Mouse (Mus musculus): ENCODE measurements around the gene Gm5475. TPM values are rescaled to one million over a fixed set of nuclear protein-coding genes. Genes with fewer than 3 reads are reported as not detected.

The Gm5475 gene
- polyA plus RNA-seq, 1 experiment from 2014 or later: not detected

- H3K9me3 ChIP-seq: no peaks in the 10 kb centered on the region
Observed at GRCm38 (mm10) chr15:100417854-100418450, 4.0 kb upstream of the Gm5475 start.

GRCm38 (mm10) chr15:100419311-100419710 lies 2.6 kb upstream of the Gm5475 start:
- Histone ChIP-seq H3K4me1 (peaks cover 48% of the 10 kb centered on the region), H3K36me3 (replicated peaks) (peaks cover 3% of the 10 kb centered on the region; the same call in 1 of the 2 replicates), H3K27ac (replicated peaks) (peak overlapping the region; percentile 30; the same call in 1 of the 2 replicates), H3K4me3 (no peak overlapping the region), H3K27me3 (replicated peaks; ENCODE audit: low read depth, poor library complexity, severe bottlenecking) (peaks cover 11% of the 10 kb centered on the region), H3K9me3 (no peaks in the 10 kb centered on the region)
- WGBS: 76% methylated on average over 8 of the region's 8 CpGs
- DNase-seq (ENCODE audit: low spot score): no peak

More at GRCm38 (mm10) chr15:100417854-100418450, 4.0 kb upstream of the Gm5475 start:
- 87% methylated on average over 9 of the region's 9 CpGs for WGBS
- Histone ChIP-seq H3K27ac (replicated peaks) (peak overlapping the region; percentile 19; the same call in 1 of the 2 replicates), H3K4me1 (peaks cover 47% of the 10 kb centered on the region), H3K36me3 (replicated peaks) (peaks cover 3% of the 10 kb centered on the region; the same call in 1 of the 2 replicates), H3K27me3 (replicated peaks; ENCODE audit: low read depth, poor library complexity, severe bottlenecking) (no peaks in the 10 kb centered on the region), H3K4me3 (no peak overlapping the region)
- DNase-seq (ENCODE audit: low spot score): no peak

- H3K27ac ChIP-seq (replicated peaks): peak overlapping the region; percentile 30; the same call in 1 of the 2 replicates
- H3K9me3 ChIP-seq: no peaks in the 10 kb centered on the region
- no peak overlapping the region; the same call in 1 of the 2 replicates for H3K4me3 ChIP-seq
- 70% methylated on average over 9 of the region's 9 CpGs for WGBS
- peaks cover 53% of the 10 kb centered on the region for H3K4me1 ChIP-seq
- peaks cover 19% of the 10 kb centered on the region for H3K27me3 ChIP-seq (replicated peaks; ENCODE audit: low read depth, poor library complexity, severe bottlenecking)
- peaks cover 3% of the 10 kb centered on the region; the same call in 1 of the 2 replicates for H3K36me3 ChIP-seq (replicated peaks)
- no peak for DNase-seq (ENCODE audit: low spot score)
Observed at GRCm38 (mm10) chr15:100419901-100420745, 1.8 kb upstream of the Gm5475 start.

GRCm38 (mm10) chr15:100421059-100421757 lies 739 bp upstream of the Gm5475 start:
- H3K36me3 ChIP-seq (replicated peaks): no peaks in the 10 kb centered on the region; the same call in 1 of the 2 replicates
- no peaks in the 10 kb centered on the region for H3K9me3 ChIP-seq
- H3K27me3 ChIP-seq (replicated peaks; ENCODE audit: low read depth, poor library complexity, severe bottlenecking): peaks cover 30% of the 10 kb centered on the region
- H3K4me3 ChIP-seq: peak overlapping the region; percentile 91
- peaks cover 53% of the 10 kb centered on the region for H3K4me1 ChIP-seq
- 51% methylated on average over 8 of the region's 8 CpGs for WGBS
- DNase-seq (ENCODE audit: low spot score): no peak
- no peak overlapping the region for H3K27ac ChIP-seq (replicated peaks)

GRCm38 (mm10) chr15:100422476-100422875 lies 529 bp downstream of the Gm5475 start:
- no peaks in the 10 kb centered on the region for H3K9me3 ChIP-seq
- no peaks in the 10 kb centered on the region; the same call in 1 of the 2 replicates for H3K36me3 ChIP-seq (replicated peaks)
- under 1% methylated on average over 44 of the region's 44 CpGs for WGBS
- peak overlapping the region; percentile 91 for H3K4me3 ChIP-seq
- peaks cover 53% of the 10 kb centered on the region for H3K4me1 ChIP-seq
- H3K27me3 ChIP-seq (replicated peaks; ENCODE audit: low read depth, poor library complexity, severe bottlenecking): peaks cover 37% of the 10 kb centered on the region
- peak overlapping the region; percentile 90 for H3K27ac ChIP-seq (replicated peaks)
- DNase-seq (ENCODE audit: low spot score): no peak

GRCm38 (mm10) chr15:100422899-100423860 lies 1.2 kb downstream of the Gm5475 start:
- Histone ChIP-seq H3K4me1 (peaks cover 51% of the 10 kb centered on the region), H3K4me3 (peak overlapping the region; percentile 91), H3K27ac (replicated peaks) (peak overlapping the region; percentile 90), H3K27me3 (replicated peaks; ENCODE audit: low read depth, poor library complexity, severe bottlenecking) (peaks cover 37% of the 10 kb centered on the region), H3K36me3 (replicated peaks) (no peaks in the 10 kb centered on the region), H3K9me3 (no peaks in the 10 kb centered on the region)
- 1% methylated on average over 65 of the region's 65 CpGs for WGBS
- peak; percentile 98 for DNase-seq (ENCODE audit: low spot score)

GRCm38 (mm10) chr15:100423916-100424315 lies 2.0 kb downstream of the Gm5475 start:
- Histone ChIP-seq H3K36me3 (replicated peaks) (no peaks in the 10 kb centered on the region), H3K27ac (replicated peaks) (0 out of 2 replicates have a peak overlapping the region, but pooled peaks have one; percentile 35)
- WGBS: 3% methylated on average over 14 of the region's 14 CpGs

GRCm38 (mm10) chr15:100424396-100425122 lies 2.6 kb downstream of the Gm5475 start, which contains the start of gene Slc11a2:
TSS of gene Slc11a2 (minus strand) at chr15:100425072.
- H3K27me3 ChIP-seq (replicated peaks; ENCODE audit: low read depth, poor library complexity, severe bottlenecking): peaks cover 37% of the 10 kb centered on the region
- 19% methylated on average over 17 of the region's 17 CpGs for WGBS
- peak within 1 kb of the TSS; percentile 91 for H3K4me3 ChIP-seq
- H3K36me3 ChIP-seq (replicated peaks): no peaks in the 10 kb centered on the region
- 0 out of 2 replicates have a peak within 1 kb of the TSS, but pooled peaks have one; percentile 35 for H3K27ac ChIP-seq (replicated peaks)
- no peaks in the 10 kb centered on the region for H3K9me3 ChIP-seq
- DNase-seq (ENCODE audit: low spot score): peak; percentile 35
- H3K4me1 ChIP-seq: peaks cover 44% of the 10 kb centered on the region

More at GRCm38 (mm10) chr15:100423916-100424315, 2.0 kb downstream of the Gm5475 start:
- Histone ChIP-seq H3K4me1 (peaks cover 48% of the 10 kb centered on the region), H3K9me3 (no peaks in the 10 kb centered on the region), H3K27me3 (replicated peaks; ENCODE audit: low read depth, poor library complexity, severe bottlenecking) (peaks cover 37% of the 10 kb centered on the region), H3K4me3 (peak overlapping the region; percentile 91)
- DNase-seq (ENCODE audit: low spot score): peak; percentile 52

- no peak for DNase-seq (ENCODE audit: low spot score)
- Histone ChIP-seq H3K27ac (replicated peaks) (no peak overlapping the region), H3K9me3 (no peaks in the 10 kb centered on the region), H3K4me3 (no peak overlapping the region), H3K27me3 (replicated peaks; ENCODE audit: low read depth, poor library complexity, severe bottlenecking) (peaks cover 36% of the 10 kb centered on the region), H3K36me3 (replicated peaks) (no peaks in the 10 kb centered on the region), H3K4me1 (peaks cover 15% of the 10 kb centered on the region)
- WGBS: 83% methylated on average over 13 of the region's 13 CpGs
Observed at GRCm38 (mm10) chr15:100428296-100428905, 6.5 kb downstream of the Gm5475 start.

- 83% methylated on average over 11 of the region's 11 CpGs for WGBS
- no peaks in the 10 kb centered on the region for H3K9me3 ChIP-seq
- H3K27ac ChIP-seq (replicated peaks): no peak overlapping the region
- no peak overlapping the region for H3K4me3 ChIP-seq
- H3K36me3 ChIP-seq (replicated peaks): no peaks in the 10 kb centered on the region
- H3K27me3 ChIP-seq (replicated peaks; ENCODE audit: low read depth, poor library complexity, severe bottlenecking): peaks cover 19% of the 10 kb centered on the region
- H3K4me1 ChIP-seq: no peaks in the 10 kb centered on the region
- DNase-seq (ENCODE audit: low spot score): no peak
Observed at GRCm38 (mm10) chr15:100429959-100430565, 8.1 kb downstream of the Gm5475 start.

All from embryonic facial prominence, embryonic 10.5 days (tissue).